Mouse (Mus musculus) neutrophil, adult 5-6 weeks (primary cell): Measurements from ENCODE around the gene Ccdc114. TPM values are rescaled to one million over a fixed set of nuclear protein-coding genes. Genes with fewer than 3 reads are reported as not detected.
"Not testable (repeated sequence)": the region's sequence is repeated elsewhere in the genome, so short reads cannot be mapped to it uniquely, and the experiment has no call there.

Source experiments
- ATAC-seq: fragments of 151-379, 151-347 bp; 2 replicates; pipeline ENCODE4 v1.8.0; 2017; ENCODE audit warnings: mild to moderate bottlenecking, moderate TSS enrichment; ENCODE audit not compliant: insufficient number of reproducible peaks, poor library complexity, low FRiP score, severe bottlenecking; ENCODE audit errors: extremely low read depth
- total RNA-seq: library from RNA; stranded (forward); fragments of 200-1000 nt; gene quantifications from 2 replicates; pipeline ENCODE4 v1.2.3, GENCODE M21; 2017

Ccdc114 gene
- total RNA-seq, result 14.1 and 15.8 TPM in 2 replicates

GRCm38 (mm10) chr7:45923762-45924428 lies at the start of gene Ccdc114:
Ccdc114 (plus strand) TSS chr7:45924072.
- ATAC-seq, result peak; percentile 27; the same call in 1 of the 2 replicates

- ATAC-seq, result no peak
Observed at GRCm38 (mm10) chr7:45876895-45877294, 47.0 kb upstream of the Ccdc114 start.

- ATAC-seq, result not testable (repeated sequence)
Observed at GRCm38 (mm10) chr7:45878278-45878677, 45.6 kb upstream of the Ccdc114 start, which contains the start of gene Grin2d. Grin2d (minus strand) TSS chr7:45878378.

- no peak for ATAC-seq
Observed at GRCm38 (mm10) chr7:45880531-45880930, 43.3 kb upstream of the Ccdc114 start.

- no peak for ATAC-seq
Observed at GRCm38 (mm10) chr7:45881011-45881410, 42.9 kb upstream of the Ccdc114 start.

- no peak for ATAC-seq
Observed at GRCm38 (mm10) chr7:45887246-45887645, 36.6 kb upstream of the Ccdc114 start.

- no peak for ATAC-seq
Observed at GRCm38 (mm10) chr7:45892651-45893050, 31.2 kb upstream of the Ccdc114 start.

GRCm38 (mm10) chr7:45895931-45896516 lies 27.8 kb upstream of the Ccdc114 start:
- no peak for ATAC-seq

GRCm38 (mm10) chr7:45896517-45897257 lies 27.2 kb upstream of the Ccdc114 start, which contains the start of the genes Syngr4 and Tmem143:
Syngr4 (minus strand) TSS chr7:45896714.
Tmem143 (plus strand) TSS chr7:45896941.
- ATAC-seq, result peak; percentile 83

GRCm38 (mm10) chr7:45897258-45897757 lies 26.6 kb upstream of the Ccdc114 start:
- no peak for ATAC-seq

GRCm38 (mm10) chr7:45898125-45898524 lies 25.7 kb upstream of the Ccdc114 start:
- peak; percentile 24; the same call in 1 of the 2 replicates for ATAC-seq

- ATAC-seq, result no peak
Observed at GRCm38 (mm10) chr7:45901562-45901961, 22.3 kb upstream of the Ccdc114 start.

- no peak for ATAC-seq
Observed at GRCm38 (mm10) chr7:45902481-45903002, 21.3 kb upstream of the Ccdc114 start.

GRCm38 (mm10) chr7:45906622-45907021 lies 17.2 kb upstream of the Ccdc114 start:
- 0 out of 2 replicates have a peak, but pooled peaks have one; percentile 36 for ATAC-seq

- ATAC-seq, result no peak
Observed at GRCm38 (mm10) chr7:45908384-45908783, 15.5 kb upstream of the Ccdc114 start.

- no peak for ATAC-seq
Observed at GRCm38 (mm10) chr7:45909145-45909544, 14.7 kb upstream of the Ccdc114 start.

- ATAC-seq, result no peak
Observed at GRCm38 (mm10) chr7:45914067-45914466, 9.8 kb upstream of the Ccdc114 start.

- no peak for ATAC-seq
Observed at GRCm38 (mm10) chr7:45915011-45915410, 8.9 kb upstream of the Ccdc114 start.
